Mouse (Mus musculus) fat pad, adult 2 months (tissue): ENCODE results near the gene Clip2.
A peak's percentile ranks its signal among the peaks of the same experiment; 100 is the strongest.

Source experiments
- DNase-seq: peaks from one replicate; pipeline ENCODE4 v3.0.0-alpha.2; 2011; ENCODE audit warnings: low read depth, low spot score; ENCODE audit errors: extremely low read depth

Clip2 gene

GRCm38 (mm10) chr5:134528488-134528887 is 23.7 kb downstream of the Clip2 start:
- DNase-seq: no peak

- DNase-seq: no peak
Observed at GRCm38 (mm10) chr5:134525971-134526711, 26.1 kb downstream of the Clip2 start.

DNA sequence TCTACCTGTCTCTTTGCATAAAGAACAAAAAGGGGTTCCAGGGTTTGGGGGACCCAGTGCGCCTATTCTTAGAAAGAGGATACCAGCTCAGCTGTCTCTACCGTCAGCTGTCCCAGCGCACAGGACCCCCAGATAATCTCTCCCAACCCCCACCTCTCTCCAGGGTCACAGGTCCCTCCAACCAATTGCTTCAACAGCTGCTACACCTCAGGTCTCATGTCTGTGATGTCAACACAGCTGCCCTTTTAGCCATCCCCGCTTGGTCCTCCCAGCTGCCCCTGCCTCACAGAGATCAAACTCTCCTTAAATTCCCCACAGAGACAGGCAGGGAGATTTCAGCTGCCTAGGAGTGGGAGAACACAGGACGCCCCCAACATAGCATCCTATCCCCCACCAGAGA is 28.5 kb downstream of the Clip2 start:
- DNase-seq: no peak

DNA sequence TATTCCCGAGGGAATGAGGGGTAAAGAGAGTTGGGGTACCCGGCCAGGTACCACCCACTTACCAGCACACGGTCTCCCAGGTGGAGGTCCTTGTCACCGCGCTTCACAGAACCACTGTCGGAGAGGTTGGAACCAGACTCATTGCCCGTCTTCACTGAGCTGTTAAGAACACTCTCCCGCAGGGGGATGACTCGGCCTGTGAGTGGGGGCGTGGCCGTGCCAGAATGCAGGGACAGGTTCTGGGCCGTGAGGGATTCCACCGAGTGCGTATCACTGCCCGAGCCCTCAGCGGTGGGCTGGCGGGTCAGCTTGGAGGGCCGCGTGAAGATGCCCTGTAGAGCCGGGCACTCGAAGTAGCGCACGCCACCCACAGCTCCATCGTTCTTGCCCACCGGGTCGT is 29.7 kb downstream of the Clip2 start:
- no peak for DNase-seq

DNA sequence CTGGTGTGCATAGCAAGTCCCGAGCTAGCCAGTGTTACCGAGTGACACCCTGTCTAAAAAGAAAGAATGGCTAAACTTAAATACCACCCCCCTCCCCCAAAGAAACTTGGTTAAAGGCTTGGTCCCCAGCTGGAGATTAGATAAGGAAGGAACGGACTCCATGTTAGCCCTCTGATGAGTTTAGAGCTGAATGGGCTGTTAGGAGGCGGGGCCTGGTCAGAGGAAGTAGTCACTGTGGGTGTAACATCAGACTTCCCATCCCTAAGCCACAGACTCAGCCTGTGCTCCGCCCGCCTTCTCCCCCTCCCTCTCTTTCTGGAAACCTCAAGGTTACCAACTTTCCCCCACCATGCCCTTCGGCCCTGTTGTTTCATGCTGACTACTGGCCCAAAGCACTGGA is 30.4 kb downstream of the Clip2 start:
- DNase-seq: no peak

- no peak for DNase-seq
Observed at GRCm38 (mm10) chr5:134521131-134521530, 31.1 kb downstream of the Clip2 start.

- DNase-seq: no peak
Observed at GRCm38 (mm10) chr5:134520120-134520519, 32.1 kb downstream of the Clip2 start.

GRCm38 (mm10) chr5:134519471-134519870 is 32.8 kb downstream of the Clip2 start:
- peak; percentile 52 for DNase-seq

- no peak for DNase-seq
Observed at GRCm38 (mm10) chr5:134512086-134512485, 40.1 kb downstream of the Clip2 start.

DNA sequence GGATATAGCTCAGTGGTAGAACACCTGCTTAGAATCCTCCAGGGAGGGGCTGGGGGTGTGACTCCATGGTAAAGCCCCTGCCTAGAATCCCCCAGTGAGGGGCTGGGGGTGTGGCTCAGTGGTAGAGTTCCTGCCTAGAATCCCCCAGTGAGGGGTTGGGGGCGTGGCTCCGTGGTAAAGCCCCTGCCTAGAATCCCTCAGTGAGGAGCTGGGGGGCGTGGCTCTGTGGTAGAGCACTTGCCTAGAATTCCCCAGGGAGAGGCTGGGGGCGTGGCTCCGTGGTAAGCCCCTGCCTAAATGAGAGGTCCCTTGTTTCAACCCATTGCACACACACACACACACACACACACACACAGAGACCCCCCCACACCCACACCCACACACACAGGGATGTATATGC is 42.0 kb downstream of the Clip2 start:
- no peak for DNase-seq

- no peak for DNase-seq
Observed at GRCm38 (mm10) chr5:134508965-134509364, 43.3 kb downstream of the Clip2 start.

- DNase-seq: no peak
Observed at GRCm38 (mm10) chr5:134507859-134508399, 44.3 kb downstream of the Clip2 start.

GRCm38 (mm10) chr5:134507307-134507706 is 44.9 kb downstream of the Clip2 start:
- no peak for DNase-seq

DNA sequence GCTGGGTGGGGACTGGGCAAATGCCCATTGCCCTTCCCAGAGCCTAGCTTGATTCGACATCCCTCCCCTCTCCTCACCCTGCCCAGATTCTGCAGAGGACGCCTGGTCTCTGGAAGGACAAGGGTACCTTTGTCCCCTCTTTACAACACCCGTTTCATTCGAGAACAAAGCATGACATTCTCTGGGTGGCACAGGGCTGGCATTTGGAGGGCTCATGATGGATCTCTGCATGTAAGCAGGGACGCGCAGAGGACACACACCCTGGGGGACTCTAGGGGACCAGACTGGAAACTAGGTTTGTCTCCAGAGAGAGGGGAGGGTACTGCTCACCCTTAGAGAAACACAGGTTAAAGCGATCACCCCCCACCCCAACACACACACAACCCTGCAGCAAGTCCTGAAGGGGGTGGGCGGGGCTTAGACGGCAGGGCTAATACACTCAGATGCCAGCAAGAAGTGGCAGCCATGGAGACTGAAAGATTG is 46.4 kb downstream of the Clip2 start:
- DNase-seq: no peak

- DNase-seq: no peak
Observed at GRCm38 (mm10) chr5:134502591-134502990, 49.6 kb downstream of the Clip2 start.

DNA sequence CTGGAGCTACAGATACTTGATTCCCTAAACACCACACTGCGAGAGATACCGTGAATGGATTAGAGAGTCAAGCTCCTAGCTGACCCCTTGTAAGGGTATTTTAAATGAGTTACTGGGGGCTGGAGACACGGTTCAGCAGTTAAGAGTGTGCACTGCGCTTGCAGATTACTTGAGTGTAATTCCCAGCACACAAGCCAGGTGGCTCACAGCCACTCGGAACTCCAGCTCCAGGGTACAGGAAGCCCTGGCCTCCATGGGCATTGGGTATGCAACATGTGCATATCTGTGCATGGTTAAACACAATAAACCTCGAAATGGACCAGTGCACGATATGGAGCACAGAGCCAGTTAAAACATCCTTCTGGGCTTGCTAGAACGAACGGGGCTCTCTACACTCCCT is 50.8 kb downstream of the Clip2 start:
- no peak for DNase-seq

GRCm38 (mm10) chr5:134500681-134501080 is 51.6 kb downstream of the Clip2 start:
- DNase-seq: no peak

DNA sequence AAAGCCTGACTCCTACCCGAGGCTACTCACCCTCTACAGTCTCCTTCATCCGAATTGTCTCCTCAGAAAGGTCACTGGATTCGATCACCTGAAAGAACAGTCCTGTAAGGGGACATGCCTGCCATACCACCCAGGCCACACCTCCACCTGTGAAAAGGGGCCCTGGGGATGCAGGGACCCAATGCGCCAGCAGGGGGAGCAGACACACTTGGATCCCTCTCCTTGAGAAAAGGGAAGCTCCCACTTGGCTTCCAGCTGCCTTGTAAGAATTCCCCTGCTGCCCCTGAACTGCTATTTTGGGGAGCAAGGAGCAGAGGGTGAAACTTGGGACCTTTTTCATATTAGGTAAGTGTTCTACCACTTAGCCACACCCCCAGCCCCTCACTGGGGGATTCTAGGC is 52.2 kb downstream of the Clip2 start:
- no peak for DNase-seq

GRCm38 (mm10) chr5:134497026-134497425 is 55.2 kb downstream of the Clip2 start:
- DNase-seq: no peak

DNA sequence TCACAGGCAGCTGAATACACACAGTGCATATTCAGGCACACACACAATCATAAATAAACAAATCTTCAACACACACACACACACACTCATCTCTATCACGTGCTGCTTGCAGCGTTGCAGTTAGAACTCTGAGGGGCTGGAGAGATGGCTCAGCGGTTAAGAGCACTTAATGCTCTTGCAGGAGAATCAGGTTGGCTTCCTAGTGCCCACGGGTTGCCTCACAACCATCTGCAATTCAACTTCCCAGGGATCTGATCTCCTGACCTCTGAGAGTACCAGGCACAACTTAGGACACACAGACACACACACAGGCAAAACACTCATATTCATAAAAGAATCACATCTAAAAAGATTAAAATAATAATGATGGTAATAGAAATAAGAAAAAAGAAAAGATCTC is 56.4 kb downstream of the Clip2 start:
- DNase-seq: no peak

GRCm38 (mm10) chr5:134494142-134494541 is 58.1 kb downstream of the Clip2 start:
- DNase-seq: no peak

DNA sequence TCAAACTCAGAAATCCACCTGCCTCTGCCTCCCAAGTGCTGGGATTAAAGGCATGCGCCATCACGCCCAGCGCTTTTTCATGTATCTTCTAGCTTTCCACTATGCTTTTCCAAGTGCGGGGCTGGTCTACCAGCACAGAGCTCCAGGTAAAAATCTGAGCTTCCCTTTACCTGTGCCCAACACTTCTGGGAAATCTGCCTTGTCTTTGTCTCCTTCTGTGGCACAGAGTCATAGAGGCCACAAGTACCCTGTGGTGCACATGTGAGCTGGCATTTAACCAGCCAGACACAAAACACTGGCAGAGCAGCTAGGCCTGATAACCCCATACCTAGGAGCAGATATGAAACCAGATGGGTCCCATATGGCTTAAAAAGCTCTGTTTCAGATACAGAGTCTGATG is 59.3 kb downstream of the Clip2 start:
- no peak for DNase-seq
